Mouse (Mus musculus): Measurements from ENCODE around the gene Cldn2. TPM values are rescaled to one million over a fixed set of nuclear protein-coding genes. Genes with fewer than 3 reads are reported as not detected.
"Not testable (repeated sequence)": the region's sequence is repeated elsewhere in the genome, so short reads cannot be mapped to it uniquely, and the experiment has no call there.

Gene Cldn2
- total RNA-seq (2021), result 0.23 and 1.9 TPM in 2 replicates
- long read RNA-seq, experiment 1, result 0 reads
- long read RNA-seq, experiment 2, result 0 reads

- no peak for DNase-seq
Measured at GRCm38 (mm10) chrX:139800406-139800878, at the start of gene Cldn2. Gene Cldn2, plus strand, starts transcription at chrX:139800828.

- peak; percentile 64 for DNase-seq
Measured at GRCm38 (mm10) chrX:139751855-139752254, 48.8 kb upstream of the Cldn2 start.

- not testable (repeated sequence) for DNase-seq
Measured at GRCm38 (mm10) chrX:139758634-139759033, 42.0 kb upstream of the Cldn2 start.

GRCm38 (mm10) chrX:139762546-139762945 lies 38.1 kb upstream of the Cldn2 start:
- DNase-seq, result peak; percentile 41

GRCm38 (mm10) chrX:139769975-139770637 lies 30.5 kb upstream of the Cldn2 start:
- DNase-seq, result no peak

GRCm38 (mm10) chrX:139774309-139775083 lies 26.1 kb upstream of the Cldn2 start:
- peak; percentile 75 for DNase-seq

GRCm38 (mm10) chrX:139775084-139775612 lies 25.5 kb upstream of the Cldn2 start:
- peak; percentile 69 for DNase-seq

- DNase-seq, result no peak
Measured at GRCm38 (mm10) chrX:139777357-139777756, 23.3 kb upstream of the Cldn2 start.

- DNase-seq, result no peak
Measured at GRCm38 (mm10) chrX:139778886-139779285, 21.7 kb upstream of the Cldn2 start.

GRCm38 (mm10) chrX:139779401-139779800 lies 21.2 kb upstream of the Cldn2 start:
- no peak for DNase-seq

GRCm38 (mm10) chrX:139780988-139781387 lies 19.6 kb upstream of the Cldn2 start:
- DNase-seq, result no peak

GRCm38 (mm10) chrX:139781563-139781962 lies 19.1 kb upstream of the Cldn2 start:
- DNase-seq, result no peak

- no peak for DNase-seq
Measured at GRCm38 (mm10) chrX:139782278-139783044, 18.2 kb upstream of the Cldn2 start, which contains the start of gene Ripply1. Gene Ripply1, minus strand, starts transcription at chrX:139782353.

GRCm38 (mm10) chrX:139783045-139783422 lies 17.6 kb upstream of the Cldn2 start:
- peak; percentile 69 for DNase-seq

GRCm38 (mm10) chrX:139785764-139786163 lies 14.9 kb upstream of the Cldn2 start:
- DNase-seq, result no peak

GRCm38 (mm10) chrX:139794072-139794845 lies 6.4 kb upstream of the Cldn2 start:
- DNase-seq, result no peak

GRCm38 (mm10) chrX:139796037-139796436 lies 4.6 kb upstream of the Cldn2 start:
- DNase-seq, result no peak

GRCm38 (mm10) chrX:139797875-139798274 lies 2.8 kb upstream of the Cldn2 start:
- peak; percentile 20 for DNase-seq

- DNase-seq, result no peak
Measured at GRCm38 (mm10) chrX:139799953-139800352, 675 bp upstream of the Cldn2 start.

- no peak for DNase-seq
Measured at GRCm38 (mm10) chrX:139803028-139803427, 2.4 kb downstream of the Cldn2 start.

GRCm38 (mm10) chrX:139805918-139806317 lies 5.3 kb downstream of the Cldn2 start:
- no peak for DNase-seq
